Mouse (Mus musculus): ENCODE data around the gene Arhgap22.

The Arhgap22 gene

DNA sequence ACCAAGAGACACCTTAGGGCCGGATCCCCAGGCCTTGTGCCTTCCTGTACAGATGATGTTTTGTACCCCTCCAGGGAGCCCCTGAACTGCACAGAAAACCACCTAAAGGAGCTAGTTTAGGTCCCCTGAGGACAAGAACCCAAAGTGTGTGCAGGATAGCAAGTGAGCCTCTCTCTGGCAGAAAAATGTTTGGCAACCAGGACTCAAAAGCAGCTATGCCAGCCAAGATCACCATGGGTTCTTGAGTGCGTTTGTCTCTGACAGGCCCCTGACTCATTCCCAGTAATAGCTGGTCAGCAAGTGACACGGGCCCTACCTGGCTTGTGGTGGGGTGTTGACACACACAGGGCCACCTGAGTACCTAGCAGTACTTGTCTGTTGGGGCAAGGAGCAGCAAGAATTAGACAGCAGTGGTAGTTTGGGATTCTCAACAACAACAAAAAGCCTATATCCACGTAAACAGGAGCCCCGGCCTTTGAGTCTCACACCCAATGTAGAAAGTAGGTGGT, 115.5 kb downstream of the Arhgap22 start:
- DNase-seq (ENCODE audit: low read depth in 2 of 2, low spot score in 2 of 2), result no peak

- no peak for DNase-seq (ENCODE audit: low read depth in 2 of 2, low spot score in 2 of 2)
Observed at GRCm38 (mm10) chr14:33330986-33331385, 117.2 kb downstream of the Arhgap22 start.

GRCm38 (mm10) chr14:33331627-33332026, 117.8 kb downstream of the Arhgap22 start:
- DNase-seq (ENCODE audit: low read depth in 2 of 2, low spot score in 2 of 2), result no peak

DNA sequence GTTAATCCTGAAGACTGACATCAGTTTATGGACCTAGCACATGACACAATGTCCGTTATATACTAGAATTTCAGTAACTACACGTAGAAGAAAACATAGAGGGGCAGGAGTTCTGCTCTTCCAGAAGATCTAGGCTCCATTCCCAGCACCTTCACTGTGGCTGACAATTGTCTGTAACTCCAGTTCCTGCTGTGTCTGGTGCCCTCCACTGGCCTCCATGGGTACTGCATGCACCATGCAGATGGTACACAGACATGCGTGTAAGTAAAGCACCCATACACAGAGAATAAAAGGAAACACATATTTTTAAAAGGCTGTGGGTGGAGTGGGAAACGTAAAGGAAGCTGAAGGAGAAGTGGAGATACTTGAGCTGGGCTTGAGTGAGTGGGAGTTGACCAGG, 120.0 kb downstream of the Arhgap22 start:
- DNase-seq (ENCODE audit: low read depth in 2 of 2, low spot score in 2 of 2), result no peak

DNA sequence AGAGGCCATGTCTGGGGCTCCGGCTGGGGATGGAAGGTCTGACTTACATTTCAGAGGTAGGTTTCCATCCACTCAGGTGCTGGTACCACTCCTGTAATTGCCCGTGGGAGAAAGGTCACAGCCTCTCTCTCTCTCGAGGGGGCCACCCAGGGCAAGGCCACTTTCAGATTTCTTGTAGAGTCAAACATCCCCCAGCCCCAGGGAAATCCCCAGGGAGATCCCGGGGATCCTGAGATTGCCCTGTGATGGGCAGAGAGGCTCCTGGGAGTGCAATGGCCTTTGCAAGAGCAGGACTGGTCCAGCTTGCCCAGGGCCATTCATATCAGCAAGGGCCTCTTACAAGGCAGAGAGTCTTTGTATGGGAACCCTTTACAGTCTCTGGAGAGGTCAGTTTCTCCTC, 120.6 kb downstream of the Arhgap22 start:
- no peak for DNase-seq (ENCODE audit: low read depth in 2 of 2, low spot score in 2 of 2)

DNA sequence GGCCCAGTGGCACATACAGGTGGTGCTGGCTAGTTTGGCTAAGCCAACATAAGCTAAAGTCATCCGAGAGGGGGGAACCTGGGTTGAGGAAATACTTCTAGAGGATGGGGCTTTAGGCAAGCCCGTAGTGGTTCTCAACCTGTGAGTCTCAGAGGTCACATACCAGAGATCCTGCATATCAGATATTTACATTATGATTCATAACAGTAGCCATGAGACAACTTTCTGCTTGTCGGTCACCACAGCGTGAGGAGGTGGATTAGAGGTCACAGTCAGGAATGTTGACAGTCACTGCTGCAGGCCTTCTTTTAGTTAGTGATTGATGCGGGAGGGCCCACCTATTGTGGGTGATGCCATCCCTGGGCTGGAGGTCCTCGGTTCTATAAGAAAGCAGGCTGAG, 121.9 kb downstream of the Arhgap22 start:
- no peak for DNase-seq (ENCODE audit: low read depth in 2 of 2, low spot score in 2 of 2)

- DNase-seq (ENCODE audit: low read depth in 2 of 2, low spot score in 2 of 2), result no peak
Observed at GRCm38 (mm10) chr14:33338684-33339083, 124.9 kb downstream of the Arhgap22 start.

DNA sequence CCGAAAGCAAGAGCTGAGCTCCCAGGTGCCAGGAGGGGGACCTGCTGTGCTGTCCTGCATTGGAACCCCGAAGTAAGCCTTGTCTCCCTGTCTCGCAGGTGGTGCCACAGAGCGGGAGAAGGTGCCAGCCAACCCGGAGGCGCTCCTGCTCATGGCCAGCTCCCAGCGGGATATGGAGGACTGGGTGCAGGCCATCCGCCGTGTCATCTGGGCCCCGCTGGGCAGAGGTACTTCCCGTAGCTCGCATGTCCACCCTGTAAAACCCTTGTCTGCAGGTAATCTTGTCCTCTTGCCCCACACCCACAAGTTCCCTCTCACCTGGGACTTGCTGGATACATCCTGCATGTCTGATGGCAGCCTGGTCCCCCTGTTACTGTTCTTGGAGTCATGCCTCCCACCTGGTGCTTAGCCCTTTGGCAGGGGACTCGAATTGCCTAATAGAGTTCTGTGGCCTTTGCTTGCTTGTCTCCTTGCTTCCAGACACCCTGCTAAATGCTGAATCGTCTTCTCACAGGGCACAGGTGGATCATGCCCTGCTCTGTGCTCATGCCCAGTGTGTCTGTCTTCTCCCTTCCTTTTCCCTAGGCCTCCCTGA, 129.4 kb downstream of the Arhgap22 start:
- DNase-seq (ENCODE audit: low read depth in 2 of 2, low spot score in 2 of 2), result no peak

DNA sequence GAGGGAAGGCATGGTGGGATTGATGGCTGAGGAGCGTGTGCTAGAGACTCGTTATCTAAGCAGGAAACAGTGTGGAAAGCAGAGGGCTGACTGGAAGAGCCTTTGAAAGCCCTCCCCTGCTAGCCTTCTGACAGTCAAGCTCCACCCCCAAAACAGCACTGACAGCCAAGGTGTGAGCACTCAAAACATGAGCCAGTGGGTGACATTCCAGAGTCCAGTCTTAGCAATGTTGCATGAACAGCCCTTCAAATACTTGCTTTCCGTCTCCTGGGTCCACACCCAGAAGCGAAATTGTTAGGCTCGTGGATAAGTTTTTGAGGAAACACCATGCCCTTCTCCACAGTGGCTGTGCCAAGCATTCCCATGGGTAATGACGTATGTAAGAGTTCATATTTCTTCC, 132.7 kb downstream of the Arhgap22 start:
- no peak for DNase-seq (ENCODE audit: low read depth in 2 of 2, low spot score in 2 of 2)

GRCm38 (mm10) chr14:33347738-33348137, 133.9 kb downstream of the Arhgap22 start:
- no peak for DNase-seq (ENCODE audit: low read depth in 2 of 2, low spot score in 2 of 2)

DNA sequence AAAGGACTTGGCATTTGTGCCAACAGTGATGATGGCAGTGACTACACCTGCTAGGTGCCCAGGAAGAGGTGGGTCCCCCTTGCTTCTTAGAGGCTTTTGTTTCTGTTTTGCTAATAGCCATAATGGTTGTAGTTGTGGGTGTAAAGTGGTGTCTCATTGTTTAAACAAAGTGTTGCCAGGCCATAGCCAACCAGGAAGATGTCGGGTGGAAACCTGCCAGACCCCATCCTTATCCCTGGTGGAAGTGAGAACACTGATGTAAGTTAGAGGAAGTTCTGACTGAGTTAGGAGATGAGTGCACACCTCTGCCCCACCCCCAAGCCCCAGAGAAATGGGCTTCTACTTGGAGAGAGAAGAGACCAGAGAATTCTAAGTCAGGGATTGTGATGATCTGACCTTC, 134.3 kb downstream of the Arhgap22 start:
- no peak for DNase-seq (ENCODE audit: low read depth in 2 of 2, low spot score in 2 of 2)

DNA sequence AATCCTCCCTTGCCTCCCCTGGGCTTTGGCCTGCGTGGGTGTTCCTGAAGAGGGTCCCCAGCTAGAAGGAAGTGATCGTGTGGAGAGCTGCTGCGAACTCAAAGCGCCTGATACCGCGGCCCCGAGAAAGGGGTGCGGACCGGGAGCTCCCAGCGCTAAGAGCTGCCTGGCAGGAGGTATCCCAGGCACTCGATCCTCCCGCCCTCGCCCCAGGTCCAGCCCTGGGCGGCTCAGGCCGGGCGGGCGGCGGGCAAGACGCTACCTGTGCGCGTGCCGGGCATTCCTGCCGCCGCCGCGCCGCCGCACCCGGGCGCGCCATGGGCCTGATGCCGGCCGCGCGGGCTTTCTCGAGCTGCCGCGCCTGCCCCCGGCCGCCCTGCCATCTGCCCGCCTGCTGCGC, 137.2 kb downstream of the Arhgap22 start:
- DNase-seq (ENCODE audit: low read depth in 2 of 2, low spot score in 2 of 2), result no peak

- DNase-seq (ENCODE audit: low read depth in 2 of 2, low spot score in 2 of 2), result no peak
Observed at GRCm38 (mm10) chr14:33351984-33352722, 138.3 kb downstream of the Arhgap22 start.

GRCm38 (mm10) chr14:33352890-33353289, 139.1 kb downstream of the Arhgap22 start:
- no peak for DNase-seq (ENCODE audit: low read depth in 2 of 2, low spot score in 2 of 2)

GRCm38 (mm10) chr14:33355276-33355675, 141.4 kb downstream of the Arhgap22 start:
- DNase-seq (ENCODE audit: low read depth in 2 of 2, low spot score in 2 of 2), result no peak

DNA sequence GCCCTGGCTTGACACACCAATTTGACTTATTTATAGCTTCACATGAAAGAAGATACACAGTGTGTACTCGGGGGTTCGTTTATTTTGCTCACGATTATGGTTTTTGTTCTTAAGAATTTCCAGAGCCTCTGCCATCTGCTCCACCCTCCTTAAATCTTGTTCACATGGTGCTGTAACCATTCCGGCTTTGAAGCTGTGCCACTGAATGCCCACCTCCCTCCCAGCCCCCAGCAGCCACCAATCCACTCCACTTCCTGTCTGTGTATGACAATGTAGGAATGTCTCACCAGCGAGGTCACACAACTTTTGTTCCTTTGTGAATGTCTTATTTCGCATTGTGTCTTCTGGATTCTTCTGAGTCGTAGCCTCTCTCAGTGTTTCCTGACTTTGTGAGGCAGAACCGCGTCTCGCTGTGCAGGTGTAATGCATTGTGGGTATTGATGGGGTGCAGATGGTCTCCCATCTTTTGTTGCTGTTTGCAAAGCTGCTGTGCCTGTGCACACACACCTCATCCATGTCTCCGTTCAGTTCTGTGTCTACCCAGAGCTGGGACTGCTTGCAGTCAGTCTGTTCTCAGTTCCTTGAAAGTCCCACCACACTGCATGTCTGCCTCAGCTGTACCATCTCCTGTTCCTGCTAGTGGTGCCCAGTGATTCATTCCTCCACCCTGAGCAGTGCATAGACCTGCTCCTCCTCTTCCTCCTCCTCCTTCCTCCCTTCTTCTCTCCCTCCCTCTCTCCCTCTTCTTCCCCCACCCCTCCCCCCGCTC, 144.0 kb downstream of the Arhgap22 start:
- DNase-seq (ENCODE audit: low read depth in 2 of 2, low spot score in 2 of 2), result no peak

GRCm38 (mm10) chr14:33358891-33359290, 145.1 kb downstream of the Arhgap22 start:
- DNase-seq (ENCODE audit: low read depth in 2 of 2, low spot score in 2 of 2), result no peak

- DNase-seq (ENCODE audit: low read depth in 2 of 2, low spot score in 2 of 2), result no peak
Observed at GRCm38 (mm10) chr14:33361546-33361945, 147.7 kb downstream of the Arhgap22 start.

DNA sequence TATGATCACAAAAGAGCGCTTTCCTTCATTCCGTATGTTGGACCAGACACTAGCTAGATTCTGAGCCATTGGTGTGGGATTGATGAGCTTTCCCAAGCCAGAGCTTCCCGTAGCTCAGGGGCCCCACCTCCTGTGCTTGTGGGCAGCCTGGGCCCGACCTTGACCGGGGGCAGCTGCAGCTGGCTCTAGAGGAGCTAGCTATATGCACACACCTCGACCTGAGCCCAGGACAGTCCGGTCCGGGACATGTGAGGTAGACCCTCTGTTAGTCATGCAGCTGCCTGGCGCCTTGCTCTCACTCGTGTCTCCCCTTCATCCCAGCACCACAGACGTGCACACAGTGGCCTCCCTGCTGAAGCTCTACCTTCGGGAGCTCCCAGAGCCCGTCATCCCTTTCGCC, 148.3 kb downstream of the Arhgap22 start:
- DNase-seq (ENCODE audit: low read depth in 2 of 2, low spot score in 2 of 2), result no peak

- no peak for DNase-seq (ENCODE audit: low read depth in 2 of 2, low spot score in 2 of 2)
Observed at GRCm38 (mm10) chr14:33362807-33363206, 149.0 kb downstream of the Arhgap22 start.

- DNase-seq (ENCODE audit: low read depth in 2 of 2, low spot score in 2 of 2), result no peak
Observed at GRCm38 (mm10) chr14:33363611-33364010, 149.8 kb downstream of the Arhgap22 start.

GRCm38 (mm10) chr14:33364061-33364460, 150.2 kb downstream of the Arhgap22 start:
- no peak for DNase-seq (ENCODE audit: low read depth in 2 of 2, low spot score in 2 of 2)
